Mouse (Mus musculus) megakaryocyte-erythroid progenitor cell, adult 5-6 weeks (primary cell): Measurements from ENCODE around the gene Scn11a. TPM values are rescaled to one million over a fixed set of nuclear protein-coding genes. Genes with fewer than 3 reads are reported as not detected.
A peak's percentile ranks its signal among the peaks of the same experiment; 100 is the strongest.

Experiments
- ATAC-seq: replicated peaks from 2 replicates; pipeline ENCODE4 v1.8.0; 2016; ENCODE audit warnings: mild to moderate bottlenecking, inconsistent platforms; ENCODE audit not compliant: severe bottlenecking, poor library complexity, low FRiP score, low TSS enrichment
- total RNA-seq, 2 experiments: library from RNA; stranded (forward) in 1 of 2; stranded (reverse) in 1 of 2; fragments of 200-1000, 215-1000 nt in 1 of 2; fragments of >200 nt in 1 of 2; fragmentation: Nextera tagmentation in 1 of 2; gene quantifications; 2 replicates each; pipeline ENCODE4 v1.2.3; 2014 to 2017

Scn11a gene
- total RNA-seq, 2 experiments from 2014 or later = not detected

GRCm38 (mm10) chr9:119803169-119803827, 22.0 kb downstream of the Scn11a start:
- no peak for ATAC-seq

GRCm38 (mm10) chr9:119801460-119801859, 23.8 kb downstream of the Scn11a start:
- ATAC-seq = peak; percentile 50; the same call in 1 of the 2 replicates

GRCm38 (mm10) chr9:119796791-119797190, 28.5 kb downstream of the Scn11a start:
- no peak for ATAC-seq

- ATAC-seq = peak; percentile 77
Observed at GRCm38 (mm10) chr9:119795254-119795912, 29.9 kb downstream of the Scn11a start.

GRCm38 (mm10) chr9:119794470-119794869, 30.8 kb downstream of the Scn11a start:
- ATAC-seq = no peak

- peak; percentile 58; the same call in 1 of the 2 replicates for ATAC-seq
Observed at GRCm38 (mm10) chr9:119792505-119792904, 32.8 kb downstream of the Scn11a start.

GRCm38 (mm10) chr9:119780901-119781300, 44.4 kb downstream of the Scn11a start:
- no peak for ATAC-seq

GRCm38 (mm10) chr9:119776661-119777060, 48.6 kb downstream of the Scn11a start:
- ATAC-seq = no peak

GRCm38 (mm10) chr9:119768585-119768984, 56.7 kb downstream of the Scn11a start:
- ATAC-seq = peak; percentile 67; the same call in 1 of the 2 replicates

- no peak for ATAC-seq
Observed at GRCm38 (mm10) chr9:119760226-119760625, 65.0 kb downstream of the Scn11a start.

- ATAC-seq = no peak
Observed at GRCm38 (mm10) chr9:119759457-119759856, 65.8 kb downstream of the Scn11a start.

- ATAC-seq = no peak
Observed at GRCm38 (mm10) chr9:119751507-119751906, 73.7 kb downstream of the Scn11a start.

- ATAC-seq = no peak
Observed at GRCm38 (mm10) chr9:119749112-119749511, 76.1 kb downstream of the Scn11a start.

- peak; percentile 59 for ATAC-seq
Observed at GRCm38 (mm10) chr9:119743900-119744299, 81.4 kb downstream of the Scn11a start.

- ATAC-seq = no peak
Observed at GRCm38 (mm10) chr9:119743312-119743711, 81.9 kb downstream of the Scn11a start.

- no peak for ATAC-seq
Observed at GRCm38 (mm10) chr9:119741101-119741786, 84.0 kb downstream of the Scn11a start.

- ATAC-seq = no peak
Observed at GRCm38 (mm10) chr9:119728412-119729097, 96.7 kb downstream of the Scn11a start.

- ATAC-seq = no peak
Observed at GRCm38 (mm10) chr9:119726990-119727389, 98.3 kb downstream of the Scn11a start.

GRCm38 (mm10) chr9:119725293-119725862, 99.9 kb downstream of the Scn11a start:
- no peak for ATAC-seq

- ATAC-seq = no peak
Observed at GRCm38 (mm10) chr9:119719222-119719621, 106.0 kb downstream of the Scn11a start, which contains the start of gene Scn10a. Gene Scn10a, minus strand, starts transcription at chr9:119719322.
